Mouse (Mus musculus): ENCODE measurements around the gene Cdk9.

The Cdk9 gene

GRCm38 (mm10) chr2:32673176-32673917 is 39.5 kb downstream of the Cdk9 start:
- no peak for DNase-seq

GRCm38 (mm10) chr2:32671907-32672595 is 40.8 kb downstream of the Cdk9 start:
- no peak for DNase-seq

GRCm38 (mm10) chr2:32671147-32671546 is 41.7 kb downstream of the Cdk9 start:
- DNase-seq = no peak

- DNase-seq = no peak
Observed at GRCm38 (mm10) chr2:32669876-32670275, 43.0 kb downstream of the Cdk9 start.

- DNase-seq = no peak
Observed at GRCm38 (mm10) chr2:32668176-32668575, 44.7 kb downstream of the Cdk9 start.

- no peak for DNase-seq
Observed at GRCm38 (mm10) chr2:32667775-32668174, 45.1 kb downstream of the Cdk9 start.

- no peak for DNase-seq
Observed at GRCm38 (mm10) chr2:32665853-32666252, 47.0 kb downstream of the Cdk9 start.

- DNase-seq = no peak
Observed at GRCm38 (mm10) chr2:32665345-32665744, 47.5 kb downstream of the Cdk9 start.

GRCm38 (mm10) chr2:32662291-32662690 is 50.6 kb downstream of the Cdk9 start:
- no peak for DNase-seq

- DNase-seq = no peak
Observed at GRCm38 (mm10) chr2:32661509-32662107, 51.3 kb downstream of the Cdk9 start.

- DNase-seq = no peak
Observed at GRCm38 (mm10) chr2:32658873-32659272, 54.0 kb downstream of the Cdk9 start.

- DNase-seq = no peak
Observed at GRCm38 (mm10) chr2:32655826-32656225, 57.0 kb downstream of the Cdk9 start.

All from right cerebral cortex, postnatal 25 days (tissue).